Mouse (Mus musculus): ENCODE data around the gene Cog6. TPM values are rescaled to one million over a fixed set of nuclear protein-coding genes. Genes with fewer than 3 reads are reported as not detected.

Cog6 gene
- polyA plus RNA-seq, 1 experiment from 2014 or later = 45.8 TPM

- ATAC-seq = no peak
- Histone ChIP-seq H3K4me3 (ENCODE audit: low read length) (no peak overlapping the region), H3K4me1 (ENCODE audit: control insufficient read depth, insufficient read depth, low read depth, low read length) (no peaks in the 10 kb centered on the region), H3K9ac (ENCODE audit: low read depth, low read length) (no peak overlapping the region), H3K36me3 (ENCODE audit: control insufficient read depth, insufficient read depth, low read length) (no peaks in the 10 kb centered on the region), H3K27ac (ENCODE audit: low read depth, low read length) (no peak overlapping the region), H3K9me3 (ENCODE audit: control insufficient read depth, low read length) (no peaks in the 10 kb centered on the region), H3K27me3 (replicated peaks; ENCODE audit: control insufficient read depth, insufficient read depth, low read length) (no peaks in the 10 kb centered on the region), H3K4me2 (ENCODE audit: low read length) (no peak overlapping the region)
- WGBS = 84% methylated on average over 5 of the region's 5 CpGs
Measured at GRCm38 (mm10) chr3:52947444-52947843, 69.6 kb downstream of the Cog6 start.

DNA sequence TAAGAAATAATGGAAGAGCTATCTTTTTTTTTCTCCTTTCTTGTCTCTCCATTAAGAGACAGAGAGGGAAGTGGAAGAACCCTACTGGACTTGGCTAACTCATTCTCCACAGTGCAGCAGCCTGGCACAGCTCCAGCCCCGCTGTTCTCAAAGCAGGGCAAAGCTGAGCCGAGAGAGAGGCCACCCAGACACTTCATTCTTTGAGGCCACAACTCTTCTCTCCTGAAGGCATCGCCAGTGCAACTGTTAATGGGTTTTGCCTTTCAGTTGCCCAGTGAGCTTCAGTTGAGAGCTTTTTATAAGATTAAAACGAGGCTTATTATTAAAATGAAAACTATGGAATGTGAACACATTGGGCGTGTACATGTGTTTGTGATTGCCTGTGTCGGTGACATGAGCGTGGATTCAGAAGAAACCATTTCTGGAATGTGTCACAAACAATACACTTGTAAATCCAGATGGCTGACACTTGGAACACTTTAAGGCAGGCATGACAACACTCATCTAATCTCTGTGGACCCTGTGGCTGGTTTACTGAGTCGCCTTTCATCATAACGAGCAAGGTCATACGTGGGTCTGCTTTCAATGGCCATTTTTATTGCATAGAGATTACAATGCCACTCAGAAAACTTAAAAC is 76.1 kb downstream of the Cog6 start:
- no peak overlapping the region for H3K27ac ChIP-seq (ENCODE audit: low read depth, low read length)
- no peaks in the 10 kb centered on the region for H3K36me3 ChIP-seq (ENCODE audit: control insufficient read depth, insufficient read depth, low read length)
- no peak overlapping the region for H3K9ac ChIP-seq (ENCODE audit: low read depth, low read length)
- no peaks in the 10 kb centered on the region for H3K9me3 ChIP-seq (ENCODE audit: control insufficient read depth, low read length)
- no peak overlapping the region for H3K4me3 ChIP-seq (ENCODE audit: low read length)
- H3K4me1 ChIP-seq (ENCODE audit: control insufficient read depth, insufficient read depth, low read depth, low read length) = peaks cover 6% of the 10 kb centered on the region
- no peaks in the 10 kb centered on the region for H3K27me3 ChIP-seq (replicated peaks; ENCODE audit: control insufficient read depth, insufficient read depth, low read length)
- 27% methylated on average over 10 of the region's 10 CpGs for WGBS
- peak overlapping the region; percentile 1; the same call in 1 of the 2 replicates for H3K4me2 ChIP-seq (ENCODE audit: low read length)
- peak; percentile 74 for ATAC-seq

GRCm38 (mm10) chr3:52938398-52938797 is 78.6 kb downstream of the Cog6 start:
- Histone ChIP-seq H3K36me3 (ENCODE audit: control insufficient read depth, insufficient read depth, low read length) (no peaks in the 10 kb centered on the region), H3K4me3 (ENCODE audit: low read length) (no peak overlapping the region), H3K4me2 (ENCODE audit: low read length) (no peak overlapping the region), H3K9me3 (ENCODE audit: control insufficient read depth, low read length) (no peaks in the 10 kb centered on the region), H3K4me1 (ENCODE audit: control insufficient read depth, insufficient read depth, low read depth, low read length) (peaks cover 6% of the 10 kb centered on the region), H3K27me3 (replicated peaks; ENCODE audit: control insufficient read depth, insufficient read depth, low read length) (no peaks in the 10 kb centered on the region), H3K27ac (ENCODE audit: low read depth, low read length) (no peak overlapping the region), H3K9ac (ENCODE audit: low read depth, low read length) (no peak overlapping the region)
- no peak for ATAC-seq
- WGBS = 75% methylated on average over 5 of the region's 5 CpGs

DNA sequence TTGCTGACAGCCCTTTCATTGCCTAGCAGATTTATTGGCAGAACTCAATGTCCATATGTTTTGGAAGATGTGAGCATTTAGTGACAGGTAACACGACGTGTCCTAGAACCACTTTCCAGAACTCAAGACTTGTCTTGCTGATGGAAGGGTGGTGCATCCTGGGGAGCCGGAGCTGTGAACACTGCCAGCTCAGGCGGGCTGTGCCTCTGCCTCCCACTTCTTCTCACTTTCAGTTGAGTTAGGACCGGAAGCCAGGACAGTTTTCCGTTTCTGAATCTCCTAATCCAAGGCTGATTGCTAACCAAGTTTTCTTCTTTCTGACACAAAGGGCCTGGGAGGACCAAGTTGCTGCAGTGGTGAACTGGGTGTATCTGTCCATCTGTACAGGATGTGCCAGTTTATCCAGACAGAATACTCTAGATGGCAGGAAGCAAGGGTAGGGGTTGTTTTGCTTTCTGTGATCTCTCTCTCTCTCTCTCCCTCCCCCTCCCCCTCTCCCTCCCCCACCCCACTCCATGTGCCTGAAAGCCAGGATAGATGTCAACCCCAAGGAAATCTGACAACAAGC is 79.2 kb downstream of the Cog6 start:
- no peak overlapping the region for H3K4me3 ChIP-seq (ENCODE audit: low read length)
- H3K9me3 ChIP-seq (ENCODE audit: control insufficient read depth, low read length) = no peaks in the 10 kb centered on the region
- no peak overlapping the region for H3K27ac ChIP-seq (ENCODE audit: low read depth, low read length)
- WGBS = 70% methylated on average over 6 of the region's 6 CpGs
- no peak overlapping the region for H3K9ac ChIP-seq (ENCODE audit: low read depth, low read length)
- no peak for ATAC-seq
- H3K4me2 ChIP-seq (ENCODE audit: low read length) = no peak overlapping the region
- no peaks in the 10 kb centered on the region for H3K36me3 ChIP-seq (ENCODE audit: control insufficient read depth, insufficient read depth, low read length)
- no peaks in the 10 kb centered on the region for H3K27me3 ChIP-seq (replicated peaks; ENCODE audit: control insufficient read depth, insufficient read depth, low read length)
- H3K4me1 ChIP-seq (ENCODE audit: control insufficient read depth, insufficient read depth, low read depth, low read length) = peaks cover 6% of the 10 kb centered on the region

- no peaks in the 10 kb centered on the region for H3K27me3 ChIP-seq (replicated peaks; ENCODE audit: control insufficient read depth, insufficient read depth, low read length)
- H3K4me3 ChIP-seq (ENCODE audit: low read length) = no peak overlapping the region
- H3K36me3 ChIP-seq (ENCODE audit: control insufficient read depth, insufficient read depth, low read length) = no peaks in the 10 kb centered on the region
- no peaks in the 10 kb centered on the region for H3K4me1 ChIP-seq (ENCODE audit: control insufficient read depth, insufficient read depth, low read depth, low read length)
- WGBS = 79% methylated on average over 2 of the region's 2 CpGs
- H3K9me3 ChIP-seq (ENCODE audit: control insufficient read depth, low read length) = no peaks in the 10 kb centered on the region
- H3K4me2 ChIP-seq (ENCODE audit: low read length) = no peak overlapping the region
- no peak overlapping the region for H3K9ac ChIP-seq (ENCODE audit: low read depth, low read length)
- no peak for ATAC-seq
- H3K27ac ChIP-seq (ENCODE audit: low read depth, low read length) = no peak overlapping the region
Measured at GRCm38 (mm10) chr3:52931956-52932355, 85.1 kb downstream of the Cog6 start.

Other genes with a start within 250 kb of the Cog6 start
- gene Lhfp, start 24.3 kb upstream of the Cog6 start, polyA plus RNA-seq (2015; fragmentation: Nextera tagmentation; extraction: Ambion mirVana) = 64.1 and 70.1 TPM in 2 replicates